Mouse (Mus musculus): Measurements from ENCODE around the gene Fam241a.

- TF ChIP-seq FLI1 (IDR thresholded peaks at IDR 0.05; ENCODE audit: low read length) (no peak), GATA1 (IDR thresholded peaks at IDR 0.05; ENCODE audit: borderline replicate concordance, low read length) (no peak)
Observed at GRCm38 (mm10) chr3:127915656-127916334, 19.7 kb upstream of the Fam241a start.
